Mouse (Mus musculus) brain, embryonic 14.5 days (tissue): ENCODE results near the gene Podxl. TPM values are rescaled to one million over a fixed set of nuclear protein-coding genes. Genes with fewer than 3 reads are reported as not detected.

Experiments used
- DNase-seq: peaks from one replicate; pipeline ENCODE4 v3.0.0-alpha.2; 2011; ENCODE audit warnings: low read depth
- CTCF ChIP-seq: fragments of 200-500 bp; IDR thresholded peaks from 2 replicates; pipeline ENCODE4 v1.5.1; 2012; ENCODE audit warnings: inconsistent platforms, mild to moderate bottlenecking, moderate library complexity, borderline replicate concordance; ENCODE audit not compliant: insufficient read depth, insufficient read length; ENCODE audit errors: extremely low read depth
- POLR2A ChIP-seq: fragments of 200-500 bp; IDR thresholded peaks from 2 replicates; pipeline ENCODE4 v1.6.1; 2012; ENCODE audit warnings: mild to moderate bottlenecking, inconsistent platforms, borderline replicate concordance; ENCODE audit not compliant: poor library complexity, insufficient read depth, insufficient read length, severe bottlenecking; ENCODE audit errors: extremely low read depth
- polyA plus RNA-seq: library from polyadenylated mRNA; depleted of rRNA; stranded (reverse); fragments of >200 nt; gene quantifications from 2 replicates; pipeline ENCODE4 v1.2.3, GENCODE M21; 2012

Gene Podxl
- polyA plus RNA-seq, 1 experiment = 24.5 TPM

DNA sequence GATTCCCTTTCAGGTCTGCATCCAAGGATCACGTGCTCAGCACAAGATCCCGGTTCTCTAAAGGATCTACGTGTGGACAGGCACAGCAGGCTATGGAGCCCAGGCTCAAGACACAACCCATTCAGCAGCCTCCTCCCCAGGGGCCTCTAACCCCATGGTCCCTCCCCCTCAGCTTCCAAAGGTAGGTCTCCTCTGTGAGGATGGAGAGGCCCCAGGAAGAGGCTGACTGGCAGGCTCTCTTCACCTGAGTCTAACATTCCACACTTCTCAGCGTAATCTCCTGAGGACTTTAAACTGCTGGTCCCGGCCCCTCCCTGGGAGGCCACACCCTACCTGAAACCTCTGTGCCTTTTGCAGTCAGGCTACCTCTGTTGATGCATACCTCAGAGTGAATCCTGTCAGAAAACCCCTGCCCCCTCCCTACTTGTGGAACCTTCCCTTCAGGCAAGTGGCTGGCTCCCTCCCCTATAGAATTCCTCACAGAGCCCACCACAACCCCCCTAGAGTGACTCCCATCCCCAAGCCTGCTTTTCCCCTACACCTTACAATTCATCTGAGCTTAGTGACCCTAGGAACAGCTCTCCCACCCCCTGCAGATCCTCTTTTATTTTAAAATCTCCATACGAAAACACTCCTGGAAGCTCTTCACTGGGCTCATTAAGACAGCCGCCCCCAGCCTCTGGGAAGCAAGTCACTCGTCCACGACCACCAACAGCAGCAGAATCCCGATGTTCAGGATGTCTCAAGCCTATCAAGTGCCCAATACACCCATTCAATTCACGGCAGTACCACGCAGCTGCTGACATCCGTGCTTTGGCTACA is 3.4 kb downstream of the Podxl start:
- TF ChIP-seq CTCF = no peak
- no peak for TF ChIP-seq POLR2A
- no peak for DNase-seq

- DNase-seq = no peak
These were observed 7.2 kb downstream of the Podxl start for GRCm38 (mm10) chr6:31556460-31557100.

GRCm38 (mm10) chr6:31550876-31551532 is 12.8 kb downstream of the Podxl start:
- DNase-seq = peak; percentile 25
- TF ChIP-seq CTCF (no peak), POLR2A (no peak)

More at GRCm38 (mm10) chr6:31556460-31557100, 7.2 kb downstream of the Podxl start:
- TF ChIP-seq CTCF (no peak), POLR2A (no peak)

DNA sequence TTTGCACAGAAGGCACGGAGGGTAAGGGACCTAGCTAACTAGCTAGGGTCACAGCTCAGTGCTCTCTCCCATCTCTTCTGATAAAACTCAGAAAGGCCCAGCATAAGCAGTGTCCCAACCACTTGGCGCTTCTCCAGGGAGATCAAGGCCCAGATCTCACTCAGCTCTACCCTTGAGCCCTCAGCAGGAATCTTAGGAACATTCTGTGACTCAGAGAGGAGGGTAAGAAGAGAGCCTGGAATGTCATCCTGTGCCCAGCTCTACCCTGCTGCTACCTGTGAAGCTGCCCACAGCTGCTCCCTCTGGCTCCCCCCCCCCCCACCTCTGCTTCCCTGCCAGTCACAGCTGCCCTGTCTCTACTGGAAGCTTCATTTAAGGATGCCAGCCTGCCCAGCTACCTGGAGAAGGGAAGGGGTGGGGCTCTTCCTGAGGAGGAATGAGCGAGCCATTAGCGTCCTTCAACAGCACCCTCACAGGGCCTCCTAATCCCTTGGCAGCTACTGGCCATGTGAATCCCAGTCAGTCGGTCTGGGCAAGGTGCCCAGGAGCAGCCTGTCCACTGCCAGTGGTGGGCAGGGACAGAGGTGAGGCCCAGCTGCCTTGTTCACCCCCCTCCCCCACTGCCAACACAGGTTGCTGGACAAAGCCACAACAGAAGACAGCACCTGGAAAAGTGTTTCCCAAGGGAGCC is 14.3 kb downstream of the Podxl start:
- peak; percentile 86 for DNase-seq
- TF ChIP-seq POLR2A (no peak), CTCF (no peak)

DNA sequence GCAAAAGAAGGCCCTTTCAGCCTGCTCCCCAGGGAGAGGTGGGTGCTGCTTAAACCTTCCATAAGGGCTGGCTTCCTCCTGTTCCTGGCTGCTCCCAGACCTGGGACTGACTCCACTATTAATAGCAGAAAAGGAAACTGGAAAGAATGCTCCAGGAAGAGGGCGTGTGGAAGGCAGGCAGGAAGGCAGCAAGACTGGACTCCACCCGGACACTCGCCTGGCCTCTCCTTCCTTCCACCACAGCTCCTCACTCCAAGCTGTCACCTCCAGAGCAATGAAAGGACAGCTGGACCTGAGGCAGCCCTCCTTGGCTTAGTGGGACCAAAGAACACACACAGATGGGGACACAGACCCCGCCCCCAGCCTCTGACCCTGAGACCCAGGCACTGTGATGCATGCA is 19.5 kb downstream of the Podxl start:
- no peak for TF ChIP-seq CTCF
- no peak for DNase-seq

- TF ChIP-seq CTCF (no peak), POLR2A (no peak)
- DNase-seq = no peak
These were observed 23.8 kb downstream of the Podxl start for GRCm38 (mm10) chr6:31540018-31540417.

DNA sequence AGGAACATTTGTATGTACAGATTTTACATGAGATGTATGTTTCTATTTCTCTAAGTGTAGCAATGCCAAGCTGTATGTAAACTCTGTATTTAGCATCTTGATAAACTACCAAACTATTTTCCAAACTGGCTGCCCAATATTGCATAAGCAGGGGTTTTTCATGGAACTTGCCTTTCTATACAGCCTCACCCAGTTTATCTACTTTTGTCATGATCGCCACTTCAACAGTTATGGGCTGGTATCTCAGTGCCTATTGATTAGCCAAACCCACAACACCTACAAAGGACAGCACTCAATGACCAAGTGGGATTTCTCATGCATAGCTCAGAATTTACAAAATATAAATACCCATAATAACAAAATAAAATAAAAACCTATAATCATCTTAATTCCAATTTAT is 25.7 kb downstream of the Podxl start:
- DNase-seq = no peak
- TF ChIP-seq CTCF (no peak), POLR2A (no peak)

- no peak for DNase-seq
- no peak for TF ChIP-seq POLR2A
- no peak for TF ChIP-seq CTCF
These were observed 26.6 kb downstream of the Podxl start for GRCm38 (mm10) chr6:31537193-31537592.

DNA sequence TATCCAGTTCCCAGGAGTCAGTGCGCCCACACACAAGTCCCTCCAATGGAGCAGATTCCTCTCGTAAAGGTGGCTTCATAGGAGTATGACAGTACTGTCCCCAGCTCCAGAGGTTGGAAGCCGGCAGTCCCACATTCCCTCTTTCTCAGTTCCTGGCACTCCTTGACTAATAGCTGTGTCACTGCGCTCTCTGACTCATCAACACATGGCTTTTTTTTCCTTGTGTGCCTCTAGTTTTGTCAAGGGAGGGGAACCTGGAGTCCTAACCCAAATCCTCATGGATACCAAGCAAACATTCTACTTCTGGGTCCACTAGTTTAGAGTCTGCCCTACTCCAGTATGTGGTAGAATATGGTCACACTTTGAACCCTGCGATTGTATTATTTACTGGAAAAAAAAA is 29.1 kb downstream of the Podxl start:
- TF ChIP-seq CTCF = no peak
- TF ChIP-seq POLR2A = no peak
- no peak for DNase-seq

DNA sequence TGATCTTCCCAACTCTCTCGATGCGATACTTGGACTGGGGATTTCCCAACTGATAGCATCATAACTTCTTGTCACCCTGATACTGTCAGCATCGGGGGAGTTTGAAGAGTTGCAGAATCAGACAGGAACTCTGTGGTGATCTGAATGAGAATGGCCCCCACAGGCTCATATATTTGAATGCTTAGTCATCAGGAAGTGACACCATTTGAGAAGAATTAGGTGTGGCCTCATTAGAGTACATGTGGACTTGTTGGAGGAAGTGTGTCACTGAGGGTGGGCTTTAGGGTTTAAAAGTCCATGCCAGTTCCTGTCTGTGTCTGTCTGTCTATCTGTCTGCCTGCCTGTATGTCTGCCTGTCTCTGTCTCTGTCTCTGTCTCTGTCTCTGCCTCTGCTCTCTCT is 31.9 kb downstream of the Podxl start:
- DNase-seq = no peak
- TF ChIP-seq CTCF (no peak), POLR2A (no peak)

- no peak for DNase-seq
- TF ChIP-seq POLR2A = no peak
These were observed 35.4 kb downstream of the Podxl start for GRCm38 (mm10) chr6:31528339-31528738.
